Mouse (Mus musculus) intestine, postnatal 0 days (tissue): Measurements from ENCODE around the gene Sim1. TPM values are rescaled to one million over a fixed set of nuclear protein-coding genes. Genes with fewer than 3 reads are reported as not detected.

Experiments used
- ATAC-seq: fragments of 200-750 bp; cut with Nextera tagmentation; 2 replicates; pipeline ENCODE4 v1.8.0; 2017; ENCODE audit warnings: mild to moderate bottlenecking, moderate TSS enrichment, moderate library complexity
- H3K27ac ChIP-seq: fragments of 300-500 bp; sonication (generic); 2 replicates; pipeline ENCODE4 v1.5.1; 2014; ENCODE audit warnings: mild to moderate bottlenecking, low read depth, low read length, moderate library complexity
- H3K27me3 ChIP-seq: fragments of 300-500 bp; sonication (generic); replicated peaks from 2 replicates; pipeline ENCODE4 v1.6.1; 2014; ENCODE audit warnings: low read length, mixed read lengths; ENCODE audit not compliant: control insufficient read depth, insufficient read depth
- H3K36me3 ChIP-seq: fragments of 300-500 bp; sonication (generic); 2 replicates; pipeline ENCODE4 v1.6.1; 2014; ENCODE audit warnings: mild to moderate bottlenecking, moderate library complexity; ENCODE audit not compliant: control insufficient read depth, insufficient read depth
- H3K4me1 ChIP-seq: fragments of 300-500 bp; sonication (generic); replicated peaks from 2 replicates; pipeline ENCODE4 v1.6.1; 2014; ENCODE audit warnings: antibody characterized with exemption, low read length, mixed read lengths; ENCODE audit not compliant: control insufficient read depth, insufficient read depth
- H3K4me2 ChIP-seq: fragments of 300-500 bp; sonication (generic); replicated peaks from 2 replicates; pipeline ENCODE4 v1.6.1; 2014; ENCODE audit warnings: low read depth, mild to moderate bottlenecking, moderate library complexity
- H3K4me3 ChIP-seq: fragments of 300-500 bp; sonication (generic); 2 replicates; pipeline ENCODE4 v1.5.1; 2014; ENCODE audit warnings: low read depth, low read length
- H3K9ac ChIP-seq: fragments of 300-500 bp; sonication (generic); 2 replicates; pipeline ENCODE4 v1.6.1; 2014; ENCODE audit warnings: mild to moderate bottlenecking, low read depth, low read length
- H3K9me3 ChIP-seq: fragments of 300-500 bp; sonication (generic); 2 replicates; pipeline ENCODE4 v1.6.1; 2016; ENCODE audit warnings: mixed run types; ENCODE audit not compliant: control insufficient read depth
- CTCF ChIP-seq: sonication (generic); IDR thresholded peaks from 2 replicates; pipeline ENCODE4 v1.5.1; 2016; ENCODE audit warnings: low read depth, mild to moderate bottlenecking, control low read depth, antibody characterized with exemption, moderate library complexity
- WGBS: fragments of 180-500 bp; shearing (Covaris S2); extraction: QIAGEN DNeasy Blood & Tissue Kit; methylation state at CpG from one replicate; pipeline ENCODE4 v1.1.7; 2014; 5-methylcytosine and 5-hydroxymethylcytosine counted together
- polyA plus RNA-seq: library from polyadenylated mRNA; unstranded; fragments of >200 nt; fragmentation: Nextera tagmentation; extraction: Ambion mirVana; gene quantifications from 2 replicates; pipeline ENCODE4 v1.2.1, GENCODE M21; 2015

Gene Sim1
- polyA plus RNA-seq, 1 experiment from 2014 or later: not detected

GRCm38 (mm10) chr10:50973625-50974024 lies 79.1 kb downstream of the Sim1 start:
- Histone ChIP-seq H3K27me3 (no peaks in the 10 kb centered on the region), H3K36me3 (no peaks in the 10 kb centered on the region), H3K4me2 (no peak overlapping the region), H3K9me3 (no peaks in the 10 kb centered on the region), H3K4me1 (no peaks in the 10 kb centered on the region), H3K9ac (no peak overlapping the region), H3K27ac (no peak overlapping the region), H3K4me3 (no peak overlapping the region)
- 63% methylated on average over 1 of the region's 1 CpGs for WGBS
- no peak for ATAC-seq
- TF ChIP-seq CTCF: no peak

DNA sequence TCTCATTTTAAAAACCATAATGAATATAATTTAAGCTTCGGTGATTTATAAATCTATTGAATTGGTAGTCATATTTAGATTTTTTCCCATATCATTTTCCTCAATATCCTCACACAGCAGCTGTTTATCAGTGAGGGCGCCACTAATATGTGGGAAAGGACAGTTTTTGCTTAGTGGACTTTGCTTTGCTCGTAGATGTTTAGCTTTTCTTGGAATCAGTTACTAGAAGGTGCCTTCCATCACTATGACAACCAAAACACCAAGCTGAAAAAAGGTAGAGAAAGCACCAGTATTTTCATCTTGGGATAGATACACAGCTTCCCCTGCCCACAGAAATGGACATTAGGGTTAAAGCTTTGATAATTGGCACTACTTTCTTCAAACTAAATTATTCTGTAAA lies 87.3 kb downstream of the Sim1 start:
- ATAC-seq: no peak
- Histone ChIP-seq H3K9me3 (no peaks in the 10 kb centered on the region), H3K4me3 (no peak overlapping the region), H3K9ac (no peak overlapping the region), H3K27ac (no peak overlapping the region), H3K4me1 (no peaks in the 10 kb centered on the region), H3K27me3 (no peaks in the 10 kb centered on the region), H3K36me3 (no peaks in the 10 kb centered on the region), H3K4me2 (no peak overlapping the region)
- no peak for TF ChIP-seq CTCF
- 71% methylated on average over 3 of the region's 3 CpGs for WGBS

- no peak overlapping the region for H3K9ac ChIP-seq
- H3K9me3 ChIP-seq: no peaks in the 10 kb centered on the region
- H3K27me3 ChIP-seq: no peaks in the 10 kb centered on the region
- no peaks in the 10 kb centered on the region for H3K36me3 ChIP-seq
- H3K4me2 ChIP-seq: no peak overlapping the region
- WGBS: 87% methylated on average over 4 of the region's 4 CpGs
- no peaks in the 10 kb centered on the region for H3K4me1 ChIP-seq
- no peak for ATAC-seq
- H3K27ac ChIP-seq: no peak overlapping the region
- H3K4me3 ChIP-seq: no peak overlapping the region
- no peak for TF ChIP-seq CTCF
Observed at GRCm38 (mm10) chr10:50983620-50984019, 89.1 kb downstream of the Sim1 start.

DNA sequence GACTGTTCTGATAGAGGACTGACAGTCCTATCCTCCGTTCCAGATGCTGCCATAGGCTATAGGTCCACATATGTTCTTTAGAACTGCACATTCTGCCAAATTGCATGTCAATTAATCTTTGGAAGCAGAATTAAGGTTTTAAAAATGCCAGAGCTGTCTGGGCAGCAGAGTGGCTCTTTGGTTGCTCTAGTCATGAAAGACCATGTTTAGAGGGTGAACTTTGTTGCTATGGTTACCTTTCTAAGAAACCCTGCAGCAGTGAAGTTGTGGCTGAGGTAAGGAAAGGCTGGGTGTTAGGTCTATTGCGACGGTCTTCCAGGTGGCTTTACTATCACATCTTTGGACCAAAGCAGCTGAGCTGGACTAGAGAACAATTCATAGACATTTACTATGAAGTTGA lies 113.2 kb downstream of the Sim1 start:
- no peak overlapping the region for H3K4me2 ChIP-seq

GRCm38 (mm10) chr10:51011391-51012150 lies 117.0 kb downstream of the Sim1 start:
- ATAC-seq: no peak
- Histone ChIP-seq H3K27ac (no peak overlapping the region), H3K9me3 (no peaks in the 10 kb centered on the region), H3K4me2 (no peak overlapping the region), H3K9ac (no peak overlapping the region), H3K36me3 (no peaks in the 10 kb centered on the region), H3K4me1 (no peaks in the 10 kb centered on the region), H3K4me3 (no peak overlapping the region), H3K27me3 (no peaks in the 10 kb centered on the region)
- no peak for TF ChIP-seq CTCF
- 38% methylated on average over 8 of the region's 8 CpGs for WGBS

More for the DNA sequence above, 113.2 kb downstream of the Sim1 start:
- no peaks in the 10 kb centered on the region for H3K36me3 ChIP-seq
- H3K27me3 ChIP-seq: no peaks in the 10 kb centered on the region
- TF ChIP-seq CTCF: no peak
- H3K9me3 ChIP-seq: no peaks in the 10 kb centered on the region
- H3K9ac ChIP-seq: no peak overlapping the region
- no peaks in the 10 kb centered on the region for H3K4me1 ChIP-seq
- no peak for ATAC-seq
- no peak overlapping the region for H3K27ac ChIP-seq
- WGBS: 66% methylated on average over 3 of the region's 3 CpGs
- no peak overlapping the region for H3K4me3 ChIP-seq

GRCm38 (mm10) chr10:51014901-51015300 lies 120.3 kb downstream of the Sim1 start:
- Histone ChIP-seq H3K4me1 (no peaks in the 10 kb centered on the region), H3K4me2 (no peak overlapping the region), H3K4me3 (no peak overlapping the region), H3K9me3 (no peaks in the 10 kb centered on the region), H3K36me3 (no peaks in the 10 kb centered on the region), H3K9ac (no peak overlapping the region), H3K27me3 (no peaks in the 10 kb centered on the region), H3K27ac (no peak overlapping the region)
- WGBS: 63% methylated on average over 2 of the region's 2 CpGs
- no peak for TF ChIP-seq CTCF
- ATAC-seq: no peak
